Mouse (Mus musculus) thymus, adult 2 months (tissue): ENCODE results near the gene Wdfy3.

ENCODE experiments used
- CTCF ChIP-seq: fragments of 200-500 bp; IDR thresholded peaks from 2 replicates; pipeline ENCODE4 v1.5.1; 2012; ENCODE audit warnings: mild to moderate bottlenecking, control low read depth, low read length, moderate library complexity, borderline replicate concordance; ENCODE audit not compliant: control insufficient read depth, poor library complexity, insufficient read depth; ENCODE audit errors: extremely low read depth
- POLR2A ChIP-seq: fragments of 200-500 bp; IDR thresholded peaks from 2 replicates; pipeline ENCODE4 v1.6.1; 2012; ENCODE audit warnings: mild to moderate bottlenecking, low read length, control low read depth, moderate library complexity; ENCODE audit not compliant: control insufficient read depth, poor library complexity, insufficient read depth; ENCODE audit errors: extremely low read depth

GRCm38 (mm10) chr5:101905624-101906023, 164.1 kb downstream of the Wdfy3 start:
- TF ChIP-seq CTCF (no peak), POLR2A (no peak)
